Mouse (Mus musculus): Measurements from ENCODE around the gene Pdzrn4.

GRCm38 (mm10) chr15:92547294-92547911 is 150.7 kb downstream of the Pdzrn4 start:
- TF ChIP-seq CTCF (IDR thresholded peaks at IDR 0.05; ENCODE audit: extremely low read depth, insufficient read length, insufficient replicate concordance, low read depth, low read length) (no peak), POLR2A (IDR thresholded peaks at IDR 0.05; ENCODE audit: low read depth, low read length) (no peak)

Measured in small intestine, adult 2 months (tissue).